Mouse (Mus musculus) heart, postnatal 0 days (tissue): ENCODE data around the gene Hydin.

ENCODE experiments used
- CTCF ChIP-seq: IDR thresholded peaks from 2 replicates; pipeline ENCODE4 v1.5.1; 2016; ENCODE audit warnings: antibody characterized with exemption, control low read depth, low read depth
- EP300 ChIP-seq: IDR thresholded peaks from 2 replicates; pipeline ENCODE4 v1.6.1; 2016; ENCODE audit warnings: antibody characterized with exemption, low read depth

DNA sequence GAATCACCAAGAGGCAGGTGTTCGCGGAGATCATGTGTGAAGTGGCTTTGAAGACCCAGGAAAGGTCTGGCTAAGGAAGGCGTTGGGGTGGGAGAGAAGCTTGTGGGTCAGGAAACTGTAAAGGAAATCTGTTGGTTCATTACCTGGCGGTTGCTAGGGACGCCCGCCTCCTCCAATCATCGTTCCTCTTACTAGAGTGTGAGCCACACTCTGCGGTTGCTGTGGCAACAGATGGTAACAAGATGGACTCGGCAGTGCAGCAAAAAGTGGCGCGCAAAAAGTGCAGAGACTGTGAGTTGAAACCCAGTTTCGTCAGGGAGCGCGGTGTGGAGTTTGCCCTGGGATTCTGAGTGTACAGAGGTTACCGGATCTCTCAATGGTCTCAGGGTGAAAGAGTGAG is at the start of gene Hydin:
- TF ChIP-seq CTCF, result no peak
- no peak for TF ChIP-seq EP300
